Mouse (Mus musculus) thymus, postnatal 14 days (tissue): ENCODE measurements around the gene Lpar1.
"Not testable (repeated sequence)": the region's sequence is repeated elsewhere in the genome, so short reads cannot be mapped to it uniquely, and the experiment has no call there.

Source experiments
- DNase-seq: peaks from one replicate; pipeline ENCODE4 v3.0.0; 2021

The Lpar1 gene

GRCm38 (mm10) chr4:58545888-58546432, 7.7 kb downstream of the Lpar1 start:
- no peak for DNase-seq

- no peak for DNase-seq
Measured at GRCm38 (mm10) chr4:58543171-58543570, 10.5 kb downstream of the Lpar1 start.

- not testable (repeated sequence) for DNase-seq
Measured at GRCm38 (mm10) chr4:58542656-58543055, 11.0 kb downstream of the Lpar1 start.

- DNase-seq, result no peak
Measured at GRCm38 (mm10) chr4:58540841-58541240, 12.9 kb downstream of the Lpar1 start.

- DNase-seq, result no peak
Measured at GRCm38 (mm10) chr4:58540385-58540784, 13.3 kb downstream of the Lpar1 start.

- no peak for DNase-seq
Measured at GRCm38 (mm10) chr4:58538696-58539095, 15.0 kb downstream of the Lpar1 start.

- no peak for DNase-seq
Measured at GRCm38 (mm10) chr4:58535754-58536153, 17.9 kb downstream of the Lpar1 start.

- DNase-seq, result no peak
Measured at GRCm38 (mm10) chr4:58534726-58535350, 18.9 kb downstream of the Lpar1 start.

GRCm38 (mm10) chr4:58534141-58534571, 19.5 kb downstream of the Lpar1 start:
- DNase-seq, result no peak

- no peak for DNase-seq
Measured at GRCm38 (mm10) chr4:58533519-58533918, 20.2 kb downstream of the Lpar1 start.

- DNase-seq, result no peak
Measured at GRCm38 (mm10) chr4:58532326-58532725, 21.4 kb downstream of the Lpar1 start.

- DNase-seq, result no peak
Measured at GRCm38 (mm10) chr4:58530706-58531105, 23.0 kb downstream of the Lpar1 start.

- no peak for DNase-seq
Measured at GRCm38 (mm10) chr4:58530279-58530678, 23.4 kb downstream of the Lpar1 start.

GRCm38 (mm10) chr4:58527852-58528251, 25.8 kb downstream of the Lpar1 start:
- DNase-seq, result no peak

GRCm38 (mm10) chr4:58521137-58521536, 32.6 kb downstream of the Lpar1 start:
- DNase-seq, result no peak

- no peak for DNase-seq
Measured at GRCm38 (mm10) chr4:58520531-58520930, 33.2 kb downstream of the Lpar1 start.

GRCm38 (mm10) chr4:58519891-58520290, 33.8 kb downstream of the Lpar1 start:
- no peak for DNase-seq

GRCm38 (mm10) chr4:58518215-58518988, 35.3 kb downstream of the Lpar1 start:
- no peak for DNase-seq

GRCm38 (mm10) chr4:58516810-58517209, 36.9 kb downstream of the Lpar1 start:
- no peak for DNase-seq

GRCm38 (mm10) chr4:58516221-58516620, 37.5 kb downstream of the Lpar1 start:
- no peak for DNase-seq

GRCm38 (mm10) chr4:58511554-58511953, 42.1 kb downstream of the Lpar1 start:
- no peak for DNase-seq

GRCm38 (mm10) chr4:58508833-58509232, 44.9 kb downstream of the Lpar1 start:
- no peak for DNase-seq

GRCm38 (mm10) chr4:58507536-58507935, 46.2 kb downstream of the Lpar1 start:
- DNase-seq, result no peak
